Mouse (Mus musculus): ENCODE measurements around the gene Olfr455. TPM values are rescaled to one million over a fixed set of nuclear protein-coding genes. Genes with fewer than 3 reads are reported as not detected.
A peak's percentile ranks its signal among the peaks of the same experiment; 100 is the strongest.

Gene Olfr455
- polyA plus RNA-seq (2015; fragmentation: Nextera tagmentation; extraction: Ambion mirVana): 0.04 TPM in 1 of 2 replicates, not detected in the other

DNA sequence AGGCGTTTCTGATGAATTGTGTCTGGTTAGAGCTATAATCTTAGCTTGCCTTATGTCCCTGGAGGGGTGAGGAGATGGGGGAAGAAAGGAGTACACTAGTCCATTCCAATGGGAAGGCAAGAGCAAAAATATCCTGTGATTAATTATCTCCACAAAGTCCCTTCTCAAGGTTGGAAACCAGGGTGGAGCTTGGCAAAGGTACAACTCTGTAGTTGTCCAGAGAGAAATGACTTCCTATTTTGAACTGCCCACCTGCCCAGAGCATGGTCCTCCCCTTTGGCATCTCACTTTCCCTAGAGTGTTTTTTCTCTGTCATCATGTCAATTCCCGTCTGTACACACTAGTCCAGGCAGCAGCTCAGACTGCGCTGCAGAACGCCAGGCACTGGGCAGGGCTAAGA is at the start of gene Olfr455:
TSS of gene Olfr455 (minus strand) at position 127 of the 400 bp plus-strand sequence.
- no peak for ATAC-seq (ENCODE audit: insufficient number of reproducible peaks, low FRiP score, low TSS enrichment, low read depth)
- Histone ChIP-seq H3K27me3 (no peaks in the 10 kb centered on the region), H3K4me3 (replicated peaks) (no peak within 1 kb of the TSS), H3K36me3 (no peaks in the 10 kb centered on the region), H3K4me1 (no peaks in the 10 kb centered on the region), H3K9me3 (replicated peaks) (no peaks in the 10 kb centered on the region), H3K4me2 (replicated peaks) (no peak within 1 kb of the TSS), H3K9ac (no peak within 1 kb of the TSS), H3K27ac (replicated peaks) (no peak within 1 kb of the TSS)
- WGBS: 71% methylated on average over 4 of the region's 4 CpGs

DNA sequence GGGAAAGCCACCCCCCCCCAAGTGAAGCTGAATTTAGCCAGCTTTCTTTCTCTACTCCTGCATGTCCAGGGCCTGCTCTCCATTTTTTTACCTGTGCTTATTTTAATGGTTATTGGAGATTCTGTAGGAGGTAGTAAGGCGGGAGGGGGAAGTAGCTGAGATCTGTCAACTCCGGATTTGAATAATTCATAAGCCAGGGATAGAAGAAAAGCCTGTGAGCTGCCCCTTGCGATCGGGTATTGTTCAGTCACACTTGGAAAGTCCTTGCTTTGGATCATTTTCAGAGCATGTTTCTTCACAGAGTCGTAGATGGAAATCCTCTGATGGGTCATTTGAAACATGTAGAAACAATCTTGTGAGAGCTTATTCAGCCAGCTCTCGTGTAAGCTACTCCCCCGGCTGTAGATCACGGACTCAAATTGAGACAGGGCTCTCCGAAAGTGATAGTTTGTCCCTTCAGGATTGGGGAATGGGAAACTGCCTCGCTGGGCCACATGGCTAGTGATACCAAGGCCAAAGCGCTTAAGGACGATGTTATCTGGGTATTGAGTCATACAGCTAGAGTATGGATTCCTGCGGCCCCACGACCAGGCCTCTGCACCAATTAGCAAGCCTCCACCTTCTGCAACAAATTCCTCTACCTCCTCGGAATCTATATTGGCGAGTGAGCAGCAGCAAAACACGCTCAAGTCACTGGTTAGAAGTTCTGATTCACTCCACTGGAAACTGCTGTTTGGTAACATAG is 45.9 kb upstream of the Olfr455 start:
- Histone ChIP-seq H3K27ac (replicated peaks) (no peak overlapping the region), H3K9me3 (replicated peaks) (no peaks in the 10 kb centered on the region), H3K4me1 (no peaks in the 10 kb centered on the region), H3K9ac (no peak overlapping the region), H3K4me2 (replicated peaks) (no peak overlapping the region), H3K4me3 (replicated peaks) (no peak overlapping the region), H3K36me3 (no peaks in the 10 kb centered on the region), H3K27me3 (no peaks in the 10 kb centered on the region)
- ATAC-seq (ENCODE audit: insufficient number of reproducible peaks, low FRiP score, low TSS enrichment, low read depth): no peak
- 79% methylated on average over 17 of the region's 17 CpGs for WGBS

DNA sequence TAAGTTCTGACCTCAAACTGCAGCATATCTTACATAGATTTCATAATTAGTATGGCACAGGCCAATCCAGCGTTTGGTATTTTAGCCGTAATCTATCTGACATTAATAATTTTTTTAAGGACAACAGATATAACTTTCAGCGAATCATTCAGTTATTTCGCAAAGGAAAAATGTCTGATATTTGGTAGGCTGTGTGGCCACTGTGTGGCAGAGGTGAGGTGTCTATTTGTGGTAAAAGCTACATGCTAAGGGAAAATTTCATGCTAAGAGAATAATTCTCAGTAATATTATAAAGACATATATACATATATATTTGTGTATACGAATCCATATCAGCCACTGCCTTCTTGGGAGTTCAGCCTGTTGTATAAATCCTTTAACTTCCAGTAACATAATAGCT is 39.2 kb upstream of the Olfr455 start:
- Histone ChIP-seq H3K4me3 (replicated peaks) (no peak overlapping the region), H3K9me3 (replicated peaks) (no peaks in the 10 kb centered on the region), H3K4me1 (peaks cover 4% of the 10 kb centered on the region), H3K9ac (no peak overlapping the region), H3K27ac (replicated peaks) (no peak overlapping the region), H3K36me3 (no peaks in the 10 kb centered on the region), H3K4me2 (replicated peaks) (no peak overlapping the region), H3K27me3 (no peaks in the 10 kb centered on the region)
- WGBS: 81% methylated on average over 5 of the region's 5 CpGs
- no peak for ATAC-seq (ENCODE audit: insufficient number of reproducible peaks, low FRiP score, low TSS enrichment, low read depth)

DNA sequence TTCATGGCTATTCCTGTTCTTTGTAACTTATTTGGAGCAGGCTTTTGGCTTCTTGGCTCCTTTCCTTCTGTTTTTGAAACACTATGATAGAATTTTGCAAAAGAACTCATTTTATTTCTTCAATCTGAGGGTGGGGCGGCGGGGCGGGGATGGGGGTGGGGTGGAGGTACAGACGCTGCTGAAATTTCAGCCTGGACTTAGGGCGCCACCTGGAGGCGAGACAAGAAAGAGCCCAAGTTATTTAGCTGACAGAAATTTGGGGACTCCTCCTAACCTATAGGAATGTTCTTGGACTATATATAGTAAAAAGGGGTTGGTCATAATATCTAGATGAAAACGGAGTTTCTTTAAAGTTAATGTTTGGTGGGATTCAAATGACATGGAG is 36.1 kb upstream of the Olfr455 start:
- Histone ChIP-seq H3K4me3 (replicated peaks) (no peak overlapping the region), H3K4me2 (replicated peaks) (peak overlapping the region; percentile 34), H3K36me3 (no peaks in the 10 kb centered on the region), H3K4me1 (peaks cover 4% of the 10 kb centered on the region), H3K27ac (replicated peaks) (no peak overlapping the region), H3K27me3 (no peaks in the 10 kb centered on the region), H3K9me3 (replicated peaks) (no peaks in the 10 kb centered on the region), H3K9ac (no peak overlapping the region)
- WGBS: 1% methylated on average over 7 of the region's 7 CpGs
- no peak for ATAC-seq (ENCODE audit: insufficient number of reproducible peaks, low FRiP score, low TSS enrichment, low read depth)

DNA sequence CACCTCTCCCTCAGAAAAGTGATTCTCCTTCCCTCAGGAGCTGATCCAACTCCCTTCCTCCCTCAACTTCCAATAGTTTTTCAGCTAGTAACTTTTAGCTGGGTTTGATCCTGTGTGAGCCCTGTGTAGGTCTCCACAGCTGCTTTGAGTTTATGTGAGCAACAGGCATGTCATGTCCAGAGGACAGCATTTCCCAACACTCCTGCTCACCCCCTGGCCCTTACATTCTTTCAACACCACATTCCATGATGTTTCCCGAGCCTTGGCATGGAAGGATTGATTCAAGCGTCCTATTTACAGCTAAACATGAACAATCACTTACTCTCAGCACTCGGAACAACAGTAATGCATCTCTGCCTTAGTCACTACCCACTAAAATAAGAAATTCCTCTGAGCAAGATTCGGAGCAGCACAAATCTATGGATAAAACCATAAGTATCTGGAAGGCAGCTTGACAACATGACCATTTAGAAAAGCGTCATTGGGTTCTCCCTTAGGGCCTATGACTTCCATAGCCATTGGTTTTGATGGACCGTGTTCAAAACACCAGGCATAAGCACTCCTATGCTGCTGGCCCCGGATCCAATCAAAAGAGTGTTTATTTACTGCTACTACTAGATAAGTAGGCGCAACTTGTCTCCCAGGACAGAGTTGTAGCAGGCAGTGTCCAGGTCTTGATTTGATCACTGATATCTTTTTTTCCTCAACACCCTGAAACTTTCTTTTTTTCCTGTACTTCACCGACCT is 35.5 kb upstream of the Olfr455 start:
- Histone ChIP-seq H3K9ac (no peak overlapping the region), H3K36me3 (no peaks in the 10 kb centered on the region), H3K27me3 (no peaks in the 10 kb centered on the region), H3K4me2 (replicated peaks) (peak overlapping the region; percentile 34), H3K27ac (replicated peaks) (no peak overlapping the region), H3K4me1 (peaks cover 4% of the 10 kb centered on the region), H3K4me3 (replicated peaks) (no peak overlapping the region), H3K9me3 (replicated peaks) (no peaks in the 10 kb centered on the region)
- ATAC-seq (ENCODE audit: insufficient number of reproducible peaks, low FRiP score, low TSS enrichment, low read depth): no peak
- 49% methylated on average over 9 of the region's 9 CpGs for WGBS

DNA sequence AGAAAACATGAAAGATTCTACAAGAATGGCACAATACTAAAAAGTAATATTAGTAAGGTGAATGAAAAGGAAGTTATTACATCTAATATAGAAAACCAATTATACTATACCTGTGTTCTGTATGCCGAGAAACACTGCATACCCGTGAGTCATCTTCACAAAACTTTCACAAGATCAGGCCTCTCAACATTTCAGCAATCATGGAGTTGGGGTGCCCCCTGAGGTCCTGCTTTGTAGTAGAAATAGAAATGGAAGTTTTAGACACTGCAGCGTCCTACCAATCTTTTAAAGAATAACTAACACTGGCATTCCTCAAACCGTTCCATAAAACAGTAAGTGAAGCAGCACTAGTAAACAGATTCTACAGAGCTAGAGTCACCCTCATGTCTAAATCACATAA is 31.3 kb upstream of the Olfr455 start:
- Histone ChIP-seq H3K4me3 (replicated peaks) (no peak overlapping the region), H3K9me3 (replicated peaks) (no peaks in the 10 kb centered on the region), H3K4me1 (peaks cover 4% of the 10 kb centered on the region), H3K4me2 (replicated peaks) (no peak overlapping the region), H3K27ac (replicated peaks) (no peak overlapping the region), H3K9ac (no peak overlapping the region), H3K27me3 (no peaks in the 10 kb centered on the region), H3K36me3 (no peaks in the 10 kb centered on the region)
- ATAC-seq (ENCODE audit: insufficient number of reproducible peaks, low FRiP score, low TSS enrichment, low read depth): no peak
- WGBS: 72% methylated on average over 4 of the region's 4 CpGs

DNA sequence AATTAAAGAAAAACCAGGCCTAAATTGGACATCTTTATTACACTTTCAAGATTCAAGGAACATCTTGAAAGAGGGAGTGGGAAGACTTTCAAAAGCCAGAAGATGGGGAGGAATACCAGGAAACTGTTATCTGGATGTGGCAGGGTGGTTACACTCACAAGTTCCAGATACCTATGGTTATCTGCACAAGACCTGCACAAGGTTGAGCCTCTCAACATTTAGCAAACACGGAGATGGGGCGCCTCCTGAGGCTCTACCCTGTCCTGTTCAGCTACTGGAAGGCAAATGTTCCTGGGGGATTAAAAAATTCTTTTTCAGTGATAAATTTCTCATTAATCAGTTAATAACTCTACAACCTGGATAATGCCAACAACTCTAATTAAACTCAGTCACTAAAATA is 30.0 kb upstream of the Olfr455 start:
- WGBS: 96% methylated on average over 2 of the region's 2 CpGs
- Histone ChIP-seq H3K9me3 (replicated peaks) (no peaks in the 10 kb centered on the region), H3K36me3 (no peaks in the 10 kb centered on the region)

DNA sequence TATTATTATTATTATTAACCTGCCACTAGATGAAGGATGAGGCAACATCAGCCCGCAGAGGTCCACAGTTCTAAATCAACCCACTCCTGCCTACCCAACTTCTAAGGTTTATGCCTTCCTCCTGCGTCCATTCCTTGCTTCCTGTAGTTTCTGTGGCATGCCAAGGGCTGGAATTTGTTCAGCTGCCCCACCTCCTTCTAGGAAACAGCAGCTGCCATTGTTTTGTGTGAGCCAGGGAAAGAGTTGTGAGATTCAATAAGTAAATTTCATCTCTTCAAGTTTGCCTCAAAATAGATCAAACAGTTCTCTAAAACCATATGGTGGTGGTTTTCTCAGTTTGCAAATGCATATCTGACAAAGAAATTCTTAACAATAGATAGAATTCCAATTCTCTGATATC is 20.8 kb upstream of the Olfr455 start:
- H3K4me2 ChIP-seq (replicated peaks): no peak overlapping the region
- H3K4me1 ChIP-seq: no peaks in the 10 kb centered on the region
- no peak for ATAC-seq (ENCODE audit: insufficient number of reproducible peaks, low FRiP score, low TSS enrichment, low read depth)
- no peaks in the 10 kb centered on the region for H3K36me3 ChIP-seq
- no peak overlapping the region for H3K9ac ChIP-seq
- H3K27ac ChIP-seq (replicated peaks): no peak overlapping the region
- H3K4me3 ChIP-seq (replicated peaks): no peak overlapping the region
- WGBS: 64% methylated on average over 2 of the region's 2 CpGs
- H3K27me3 ChIP-seq: no peaks in the 10 kb centered on the region
- H3K9me3 ChIP-seq (replicated peaks): no peaks in the 10 kb centered on the region

More for the DNA sequence above, 30.0 kb upstream of the Olfr455 start:
- H3K27ac ChIP-seq (replicated peaks): no peak overlapping the region
- no peak overlapping the region for H3K4me2 ChIP-seq (replicated peaks)
- ATAC-seq (ENCODE audit: insufficient number of reproducible peaks, low FRiP score, low TSS enrichment, low read depth): no peak
- H3K4me3 ChIP-seq (replicated peaks): no peak overlapping the region
- H3K27me3 ChIP-seq: no peaks in the 10 kb centered on the region
- H3K9ac ChIP-seq: no peak overlapping the region
- no peaks in the 10 kb centered on the region for H3K4me1 ChIP-seq

DNA sequence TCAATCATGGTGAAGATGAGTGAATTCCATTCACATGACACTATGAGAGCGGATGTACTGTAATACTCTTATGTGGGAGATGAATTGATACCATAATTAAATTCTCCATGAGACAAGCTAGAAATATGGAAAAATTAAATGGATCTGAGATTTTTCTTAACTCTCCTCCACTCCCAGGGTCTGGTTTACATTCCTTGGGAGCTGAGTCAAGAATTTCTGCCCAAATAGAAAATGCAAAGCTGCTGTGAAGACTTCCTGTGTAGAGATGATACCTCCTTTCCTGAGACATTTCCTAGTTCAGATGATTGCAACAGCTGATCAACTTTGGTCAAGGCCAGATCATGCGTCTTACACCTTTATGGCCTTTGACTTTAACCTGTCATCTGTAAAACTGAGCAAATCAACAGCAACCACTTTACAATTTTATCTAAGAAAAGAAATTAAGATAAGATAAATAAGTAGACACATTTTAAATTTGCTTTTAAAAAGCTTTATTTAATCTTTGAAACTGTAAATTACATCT is 18.8 kb upstream of the Olfr455 start:
- no peaks in the 10 kb centered on the region for H3K9me3 ChIP-seq (replicated peaks)
- no peak overlapping the region for H3K4me3 ChIP-seq (replicated peaks)
- ATAC-seq (ENCODE audit: insufficient number of reproducible peaks, low FRiP score, low TSS enrichment, low read depth): no peak
- no peak overlapping the region for H3K27ac ChIP-seq (replicated peaks)
- H3K36me3 ChIP-seq: no peaks in the 10 kb centered on the region
- H3K9ac ChIP-seq: no peak overlapping the region
- H3K4me1 ChIP-seq: no peaks in the 10 kb centered on the region
- H3K27me3 ChIP-seq: no peaks in the 10 kb centered on the region
- 79% methylated on average over 2 of the region's 2 CpGs for WGBS
- H3K4me2 ChIP-seq (replicated peaks): no peak overlapping the region

DNA sequence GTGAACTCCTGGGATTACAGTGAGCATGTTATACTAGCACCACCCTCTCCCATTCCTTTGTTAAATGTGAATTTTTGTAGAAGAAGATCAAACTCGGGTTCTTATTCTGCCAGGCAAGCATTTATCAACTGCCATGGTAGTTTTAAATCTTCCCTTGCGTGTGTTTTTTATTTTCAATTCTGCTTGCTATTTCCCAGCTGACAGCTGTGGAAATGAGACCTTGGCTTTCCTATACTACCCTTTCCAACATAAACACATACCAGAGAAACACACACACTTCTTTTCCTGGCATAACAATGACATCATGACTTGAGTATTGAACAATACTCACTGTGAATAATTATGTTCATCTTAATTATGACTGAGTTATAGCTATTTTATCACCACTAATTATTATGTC is 14.9 kb upstream of the Olfr455 start:
- WGBS: 26% methylated on average over 2 of the region's 2 CpGs
- Histone ChIP-seq H3K27me3 (no peaks in the 10 kb centered on the region), H3K4me2 (replicated peaks) (no peak overlapping the region), H3K36me3 (no peaks in the 10 kb centered on the region), H3K9ac (no peak overlapping the region), H3K27ac (replicated peaks) (no peak overlapping the region), H3K4me3 (replicated peaks) (no peak overlapping the region), H3K4me1 (no peaks in the 10 kb centered on the region), H3K9me3 (replicated peaks) (no peaks in the 10 kb centered on the region)
- ATAC-seq (ENCODE audit: insufficient number of reproducible peaks, low FRiP score, low TSS enrichment, low read depth): no peak

DNA sequence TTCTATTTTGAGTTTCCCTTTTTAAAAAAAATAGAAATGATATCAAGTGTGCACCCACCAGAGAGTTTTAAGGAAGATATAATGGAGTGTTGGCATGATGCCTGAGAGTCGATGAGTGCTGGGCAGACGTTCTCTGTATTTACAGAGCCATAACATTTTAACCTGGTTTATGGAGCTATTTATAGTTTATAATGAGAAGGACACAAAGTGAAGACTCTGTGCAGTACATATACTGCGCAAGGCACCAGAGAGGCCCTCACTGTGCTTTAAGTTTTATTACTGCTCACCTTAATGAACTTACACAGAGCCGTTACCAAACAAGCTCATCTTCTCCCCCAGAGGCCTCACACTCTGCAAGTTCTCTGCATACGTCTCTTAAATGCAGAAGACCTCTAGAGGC is 13.5 kb upstream of the Olfr455 start:
- ATAC-seq (ENCODE audit: insufficient number of reproducible peaks, low FRiP score, low TSS enrichment, low read depth): no peak
- Histone ChIP-seq H3K9ac (no peak overlapping the region), H3K4me2 (replicated peaks) (no peak overlapping the region), H3K27ac (replicated peaks) (no peak overlapping the region), H3K27me3 (no peaks in the 10 kb centered on the region), H3K9me3 (replicated peaks) (no peaks in the 10 kb centered on the region), H3K4me1 (no peaks in the 10 kb centered on the region), H3K4me3 (replicated peaks) (no peak overlapping the region), H3K36me3 (no peaks in the 10 kb centered on the region)
- WGBS: 67% methylated on average over 5 of the region's 5 CpGs
